Mouse (Mus musculus): Measurements from ENCODE around the gene Gm21988.

Gene Gm21988

DNA sequence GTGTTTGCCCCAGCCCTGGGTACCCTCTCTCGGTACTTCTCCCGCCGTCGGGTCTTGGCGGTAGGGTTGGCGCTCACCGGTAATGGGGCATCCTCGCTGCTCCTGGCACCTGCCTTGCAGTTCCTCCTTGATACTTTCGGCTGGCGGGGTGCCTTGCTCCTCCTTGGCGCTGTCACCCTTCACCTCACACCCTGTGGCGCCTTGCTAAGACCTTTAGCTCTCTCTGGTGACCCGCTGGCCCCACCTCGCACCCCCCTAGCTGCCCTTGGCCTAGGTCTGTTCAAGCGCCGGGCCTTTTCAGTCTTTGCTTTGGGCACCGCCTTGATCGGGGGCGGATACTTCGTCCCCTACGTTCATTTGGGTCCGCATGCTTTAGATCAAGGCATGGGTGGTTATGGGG is 24.3 kb downstream of the Gm21988 start:
- DNase-seq, result no peak

DNA sequence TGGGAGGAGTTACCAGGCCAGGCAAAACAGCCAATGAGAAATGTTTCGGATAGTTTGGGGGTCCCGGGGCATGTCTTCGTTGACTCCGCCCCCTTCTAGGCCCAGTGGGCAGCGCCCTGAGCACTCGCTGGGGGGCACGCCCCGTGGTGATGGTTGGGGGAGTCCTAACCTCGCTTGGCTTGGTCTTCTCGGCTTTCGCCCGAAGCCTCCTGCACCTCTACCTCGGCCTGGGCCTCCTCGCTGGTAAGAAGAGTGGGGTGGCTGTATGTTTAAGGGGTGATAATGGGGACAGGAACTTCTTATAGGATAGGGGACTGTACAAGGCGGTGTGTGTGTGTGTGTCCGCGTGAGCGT is 24.8 kb downstream of the Gm21988 start:
- DNase-seq, result no peak

DNA sequence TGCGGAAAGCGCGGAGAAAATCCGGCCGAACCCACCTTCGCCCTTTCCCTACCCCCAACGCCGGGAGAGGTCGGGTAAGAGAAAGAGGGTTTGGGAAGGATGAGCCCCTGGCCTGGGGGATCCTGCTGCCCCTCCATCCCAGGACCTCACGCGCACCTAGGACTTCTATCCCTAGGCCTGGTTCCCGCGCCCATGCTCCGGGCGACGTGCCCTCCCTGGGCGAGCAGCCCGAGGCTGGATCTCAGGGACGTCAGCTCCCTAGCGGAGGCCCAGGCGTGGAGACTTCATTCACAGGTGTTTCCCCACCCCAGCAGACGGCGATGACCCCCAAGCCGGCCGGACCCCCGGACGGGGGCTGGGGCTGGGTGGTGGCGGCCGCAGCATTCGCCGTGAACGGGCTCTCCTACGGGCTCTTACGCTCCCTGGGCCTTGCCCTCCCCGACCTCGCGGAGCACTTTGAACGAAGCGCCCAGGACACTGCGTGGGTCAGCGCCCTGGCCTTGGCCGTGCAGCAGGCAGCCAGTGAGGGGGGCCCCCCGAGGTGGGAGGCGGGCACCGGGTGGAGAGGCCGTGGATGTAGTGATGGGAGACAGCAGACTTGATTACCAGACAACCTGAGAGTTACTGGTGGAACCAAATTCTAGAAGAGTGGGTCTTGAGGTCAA is 25.3 kb downstream of the Gm21988 start:
- DNase-seq, result no peak

DNA sequence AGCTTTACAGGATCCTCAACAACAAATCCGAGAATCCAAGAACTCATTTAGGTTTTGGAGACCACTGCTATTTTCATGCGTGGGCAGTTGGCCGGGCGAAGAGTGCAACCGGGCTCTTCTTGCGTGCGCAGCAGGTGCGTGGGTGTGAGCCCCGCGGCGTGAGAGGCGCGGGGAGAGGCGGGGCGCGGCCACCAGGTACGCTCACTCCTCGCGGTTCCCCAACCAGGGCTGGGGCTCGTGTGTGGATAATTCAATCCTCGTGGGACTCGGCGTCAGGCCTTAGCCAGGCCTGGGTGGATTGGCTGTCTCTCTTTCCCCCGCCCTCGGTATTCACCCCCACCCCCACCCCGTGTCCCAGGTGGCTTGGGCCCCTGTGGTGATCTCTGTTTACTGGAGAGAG is 25.9 kb downstream of the Gm21988 start:
- no peak for DNase-seq

DNA sequence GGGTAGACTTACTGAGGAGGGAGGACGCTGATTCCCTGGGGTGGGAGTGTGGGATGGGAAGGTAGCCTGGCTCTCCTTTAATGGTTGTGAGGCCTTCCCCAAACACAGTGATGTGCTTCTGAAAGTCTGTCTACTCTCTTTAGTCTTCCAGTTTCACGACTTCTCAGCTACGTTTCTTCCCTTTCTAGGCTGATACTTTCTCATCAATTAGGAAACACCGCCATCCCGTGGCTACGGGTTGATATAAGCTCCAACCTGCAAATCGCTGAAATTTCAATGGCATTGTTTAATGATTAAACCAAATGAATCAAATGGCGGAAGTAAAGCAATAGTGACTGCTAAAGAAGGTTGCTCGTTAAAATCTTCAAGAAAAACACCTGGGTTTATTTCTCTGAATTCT is 26.7 kb downstream of the Gm21988 start:
- peak; percentile 68 for DNase-seq

DNA sequence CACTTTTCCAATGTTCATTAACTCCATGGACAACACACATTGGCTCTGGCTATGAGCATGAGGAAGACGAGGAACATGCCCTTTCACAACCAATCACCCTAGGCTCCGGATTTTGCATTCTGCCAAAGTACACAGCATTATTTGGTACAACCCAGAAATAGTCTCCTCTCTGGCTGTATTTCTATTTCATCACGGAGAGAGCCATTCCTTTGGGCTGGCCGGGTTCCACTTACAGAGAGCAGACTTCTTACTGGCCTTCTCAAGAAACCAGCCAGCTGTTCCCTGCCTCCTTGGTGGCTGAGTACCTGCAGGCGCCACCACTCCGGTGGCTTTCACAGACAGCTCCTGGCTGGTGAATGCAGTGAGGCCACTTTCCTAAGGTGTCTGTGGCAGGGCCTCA is 27.2 kb downstream of the Gm21988 start, which contains the start of gene Slc16a11:
TSS of gene Slc16a11 (plus strand) at position 330 of the 400 bp plus-strand sequence.
- no peak for DNase-seq

DNA sequence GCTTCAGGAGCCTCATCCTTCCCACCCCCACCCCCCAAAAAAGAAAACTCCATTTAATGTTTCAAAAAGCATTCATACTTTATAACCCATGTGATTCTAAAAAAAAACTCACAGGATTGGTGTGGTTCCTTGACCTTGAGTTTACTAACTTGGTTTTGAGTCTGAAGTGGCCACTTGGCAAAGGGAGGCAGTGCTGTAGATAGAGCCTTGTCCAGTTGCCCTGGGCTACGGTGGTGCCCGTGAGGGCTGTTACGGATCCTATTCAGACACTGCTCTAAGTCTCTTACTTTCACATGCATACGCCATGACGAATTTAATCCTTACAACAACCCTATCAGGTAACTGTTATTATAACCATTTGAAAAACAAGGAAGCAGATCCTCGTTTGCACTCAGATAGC is 27.7 kb downstream of the Gm21988 start:
- DNase-seq, result no peak

DNA sequence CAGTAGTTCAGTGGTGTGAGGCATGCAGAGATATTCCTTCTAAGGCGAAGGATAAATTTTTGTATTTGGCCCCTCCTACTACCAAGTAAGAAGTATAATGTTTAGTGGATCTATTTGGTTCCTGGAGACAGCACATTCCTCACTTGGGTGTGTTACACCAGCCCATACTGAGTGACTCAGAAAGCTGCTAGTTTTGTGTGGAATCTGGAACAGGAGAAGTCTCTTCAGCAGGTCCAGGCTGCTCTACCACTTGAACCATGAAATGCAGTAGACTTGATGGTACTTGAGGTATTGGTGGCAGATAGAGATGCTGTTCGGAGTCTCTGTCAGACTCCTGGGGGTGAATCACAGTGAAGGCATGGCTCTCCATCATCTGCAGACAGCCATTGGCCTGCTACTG is 28.9 kb downstream of the Gm21988 start:
- DNase-seq, result no peak

DNA sequence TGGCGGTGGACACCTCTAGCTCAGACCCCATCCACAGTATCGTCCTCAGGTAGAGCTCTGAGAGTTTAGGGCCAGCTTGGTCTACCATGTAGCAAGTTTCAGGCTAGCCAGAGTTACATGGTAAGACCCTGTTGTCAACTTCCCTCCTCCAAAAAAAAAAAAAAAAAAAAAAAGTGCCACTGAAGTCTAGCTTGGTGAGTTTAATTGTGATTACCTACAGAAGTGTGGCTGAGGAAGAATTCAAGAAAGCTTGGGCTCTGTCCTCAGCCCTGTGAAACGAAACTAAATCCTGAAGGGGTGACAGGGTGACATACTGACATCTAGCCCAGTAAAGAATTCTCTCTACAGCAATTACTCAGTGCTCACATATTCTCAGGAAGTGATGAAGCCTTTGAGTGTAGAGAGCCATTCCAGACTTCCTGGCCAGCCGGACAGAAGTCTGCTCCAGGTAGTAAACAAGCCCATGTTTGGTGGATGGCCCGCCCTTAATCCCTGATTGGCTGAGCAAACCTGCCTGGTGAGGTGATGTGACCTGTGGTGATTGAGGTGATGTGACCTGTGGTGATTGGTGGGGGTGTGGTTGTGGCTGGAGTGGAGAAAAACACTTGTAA is 30.7 kb downstream of the Gm21988 start:
- DNase-seq, result no peak

DNA sequence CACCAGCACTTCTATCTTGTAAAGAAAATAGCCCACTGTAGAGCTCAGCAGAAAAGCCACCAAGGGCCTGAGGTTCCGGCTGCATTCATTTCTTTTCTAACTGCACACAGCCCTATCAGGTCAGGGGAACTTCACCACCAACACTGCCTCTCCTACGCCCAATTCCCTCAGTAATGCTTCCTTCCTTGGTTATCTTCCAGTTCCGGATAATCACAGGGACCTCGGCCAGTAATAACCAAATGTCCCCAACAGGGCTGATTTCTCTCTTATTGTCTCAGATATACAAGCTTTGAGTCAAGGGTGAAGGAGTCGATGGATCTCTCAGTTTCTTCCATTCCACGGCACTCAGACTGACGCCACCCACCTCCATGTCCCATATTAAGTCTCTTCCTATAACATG is 32.3 kb downstream of the Gm21988 start:
- DNase-seq, result no peak

DNA sequence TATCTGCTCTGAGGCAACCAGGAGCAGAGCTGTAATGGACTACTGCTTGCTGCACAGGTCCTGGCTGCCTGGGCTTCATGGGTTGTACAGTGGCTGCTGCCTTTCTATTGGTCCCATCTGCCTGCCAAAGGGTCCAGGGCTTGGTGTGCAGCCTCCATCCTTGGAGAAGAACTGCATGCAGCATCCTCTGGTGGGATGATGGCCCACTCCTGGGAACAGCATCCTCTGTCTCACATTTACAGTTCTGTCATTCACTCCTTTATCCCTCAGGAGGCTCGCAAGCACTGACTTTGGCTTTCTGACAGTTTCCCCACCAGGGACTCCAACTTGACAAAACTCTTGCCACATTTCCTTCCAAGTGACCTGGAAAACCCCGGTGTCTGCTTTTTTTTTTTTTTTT is 32.8 kb downstream of the Gm21988 start:
- DNase-seq, result no peak

DNA sequence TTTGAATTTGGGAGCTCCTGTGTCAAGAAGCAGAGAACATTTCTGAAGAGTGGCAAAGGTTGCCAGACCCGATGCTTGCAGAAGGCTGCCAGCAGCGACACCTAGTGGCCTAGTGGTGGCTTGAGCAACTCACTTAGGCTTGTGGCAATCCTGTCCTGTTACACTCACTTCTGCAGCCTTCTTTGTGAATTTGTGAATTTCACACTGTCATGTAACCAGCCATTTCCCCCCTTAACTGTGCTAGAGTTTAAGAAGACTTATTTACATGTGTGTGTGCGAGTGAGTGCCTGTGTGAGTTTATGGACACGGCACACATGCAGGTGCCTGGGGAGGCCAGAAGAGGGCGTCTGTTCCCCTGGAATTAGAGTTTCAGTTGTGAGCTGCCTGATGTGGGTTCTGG is 37.9 kb downstream of the Gm21988 start:
- DNase-seq, result peak; percentile 61

DNA sequence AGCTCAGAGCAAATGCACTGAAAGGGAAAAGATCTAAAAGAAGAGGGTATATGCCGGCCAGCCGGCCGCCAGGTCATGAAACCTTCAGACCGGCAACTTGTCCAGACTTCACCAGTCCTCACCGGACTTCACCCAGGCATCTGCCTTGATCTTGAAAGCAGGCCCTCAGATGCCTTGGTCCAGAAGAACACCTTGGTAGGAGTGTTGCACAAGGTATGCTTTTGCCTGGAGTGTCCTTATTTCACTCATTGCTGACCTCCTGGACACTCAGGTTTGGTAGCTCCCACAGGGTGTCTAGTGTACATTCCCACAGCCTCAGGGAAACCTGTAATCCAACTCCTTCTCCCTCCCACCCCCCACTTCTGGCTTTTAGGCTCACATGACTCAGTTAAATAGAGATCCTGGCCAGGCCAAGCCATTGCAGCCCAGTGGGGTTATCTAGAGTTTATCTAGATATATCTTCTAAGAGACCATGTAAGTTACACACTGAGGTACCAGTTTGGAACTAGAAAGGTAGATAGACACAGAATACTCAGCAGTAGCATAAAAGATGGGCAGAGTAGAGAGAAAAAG is 39.5 kb downstream of the Gm21988 start:
- no peak for DNase-seq

DNA sequence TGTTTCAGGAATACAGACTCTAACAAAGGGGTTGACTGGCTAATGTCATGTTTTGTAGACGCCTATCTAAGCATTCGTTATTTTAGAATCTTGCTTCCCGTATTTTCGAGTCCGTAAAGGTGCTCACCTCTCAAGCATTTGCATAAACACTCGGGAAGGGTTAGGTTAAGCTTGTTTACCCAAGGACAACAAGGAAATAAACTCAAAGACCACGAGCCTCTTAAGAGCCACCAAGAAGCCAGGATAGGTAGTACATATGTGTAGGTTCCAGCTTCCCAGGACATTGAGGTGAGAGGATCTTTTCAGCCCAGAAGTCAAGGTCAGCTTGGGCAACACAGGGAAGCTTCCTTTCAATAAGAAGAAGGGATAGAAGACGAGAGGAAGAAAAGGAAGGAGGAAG is 40.5 kb downstream of the Gm21988 start:
- no peak for DNase-seq

DNA sequence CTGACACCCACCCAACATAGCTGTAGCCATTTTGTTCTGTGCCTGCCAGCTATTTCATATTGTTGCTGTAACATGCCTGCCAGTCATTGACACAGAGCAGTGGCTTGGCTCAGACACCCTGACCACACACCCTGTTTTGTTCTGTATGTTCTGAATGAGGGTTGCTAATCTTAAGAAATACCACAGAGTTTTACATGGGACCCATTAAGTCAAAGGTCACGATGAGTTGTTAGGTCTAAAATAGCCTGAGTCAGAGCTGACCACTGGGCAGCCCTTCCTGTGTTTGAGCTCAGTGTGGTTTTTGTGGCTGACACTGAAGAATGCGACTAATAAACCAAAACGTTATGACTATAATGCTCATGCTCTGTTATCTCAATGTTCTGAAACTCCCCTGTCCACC is 41.3 kb downstream of the Gm21988 start:
- no peak for DNase-seq

DNA sequence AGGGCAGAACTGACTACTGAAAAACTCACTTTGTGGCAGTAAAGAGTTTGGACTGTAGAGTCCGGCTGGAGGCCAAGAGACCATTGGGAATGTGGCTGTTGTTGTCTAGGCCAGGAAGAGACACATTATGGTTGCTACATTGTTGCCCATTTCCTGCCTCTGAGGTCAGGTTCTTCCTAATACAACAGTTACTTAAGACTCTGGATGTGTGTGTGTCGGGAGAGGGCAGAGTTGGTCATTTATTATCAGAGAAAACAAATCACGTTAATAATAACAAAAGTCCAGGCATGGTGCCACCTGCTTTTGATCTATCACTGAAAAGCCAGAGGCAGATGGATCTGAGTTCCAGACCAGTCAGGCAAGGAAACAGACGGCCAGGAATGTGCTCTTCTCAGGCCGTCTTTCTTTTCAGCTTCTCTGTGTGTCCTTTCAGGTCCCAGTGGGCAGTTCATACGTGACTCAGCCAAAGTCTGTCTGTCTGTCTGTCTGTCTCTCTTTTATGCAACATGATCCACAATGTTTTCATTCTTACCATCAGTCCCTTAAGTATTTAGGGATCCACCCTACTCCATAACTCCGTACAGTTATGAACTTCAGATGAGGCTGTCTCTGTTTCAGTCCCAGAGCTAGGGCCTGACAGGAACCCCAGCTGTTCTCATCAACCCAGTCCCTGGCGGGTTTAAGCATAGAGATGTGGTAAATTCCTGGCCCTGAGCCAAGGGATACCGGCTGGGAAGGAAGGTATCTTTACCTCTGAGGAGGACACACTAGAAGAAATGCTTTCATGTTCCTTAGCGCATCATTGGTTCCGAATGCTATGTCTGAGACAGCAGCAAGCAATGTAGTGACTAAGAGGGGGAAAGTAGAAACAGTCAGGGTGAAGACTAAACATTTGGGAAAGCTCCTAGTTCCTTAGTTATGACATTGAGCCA is 46.0 kb downstream of the Gm21988 start:
- no peak for DNase-seq

DNA sequence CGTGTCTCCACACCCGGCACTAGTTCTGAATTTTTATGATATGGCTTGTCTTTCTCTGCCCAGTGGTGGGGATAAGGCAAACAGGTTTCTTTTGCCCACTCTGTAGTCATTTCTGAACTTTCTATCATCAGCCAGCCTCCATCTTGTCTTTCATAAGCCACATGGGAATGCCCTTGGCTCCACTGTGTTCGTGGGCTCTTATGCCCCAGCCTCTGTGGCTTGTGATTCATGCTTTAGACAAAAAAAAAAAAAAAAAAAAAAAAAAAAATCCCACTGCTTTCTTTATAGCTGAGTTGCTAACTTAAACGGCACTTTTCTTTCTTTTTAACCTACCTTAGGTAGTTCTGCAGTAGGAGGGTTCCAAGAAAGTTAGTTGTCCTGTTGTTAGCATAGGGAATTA is 47.5 kb downstream of the Gm21988 start:
- no peak for DNase-seq

DNA sequence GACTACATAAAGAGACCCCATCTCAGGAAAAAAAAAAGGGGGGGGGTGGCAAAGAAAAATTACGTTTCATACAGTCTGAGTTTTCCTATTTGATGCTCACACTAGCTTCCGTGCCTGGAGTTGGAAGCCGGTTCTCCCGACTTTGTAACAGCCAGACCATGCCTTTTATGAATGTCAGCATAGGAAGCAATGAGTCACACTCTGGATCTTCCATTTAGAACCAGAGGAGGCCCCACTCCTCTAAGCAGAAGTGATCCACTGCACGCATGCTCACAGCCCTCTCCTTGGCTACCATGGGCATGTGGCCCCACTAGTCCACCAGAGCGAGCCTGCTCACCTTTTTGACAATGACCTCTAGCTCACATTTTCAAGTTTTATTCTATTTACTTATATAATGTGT is 48.4 kb downstream of the Gm21988 start:
- DNase-seq, result no peak

DNA sequence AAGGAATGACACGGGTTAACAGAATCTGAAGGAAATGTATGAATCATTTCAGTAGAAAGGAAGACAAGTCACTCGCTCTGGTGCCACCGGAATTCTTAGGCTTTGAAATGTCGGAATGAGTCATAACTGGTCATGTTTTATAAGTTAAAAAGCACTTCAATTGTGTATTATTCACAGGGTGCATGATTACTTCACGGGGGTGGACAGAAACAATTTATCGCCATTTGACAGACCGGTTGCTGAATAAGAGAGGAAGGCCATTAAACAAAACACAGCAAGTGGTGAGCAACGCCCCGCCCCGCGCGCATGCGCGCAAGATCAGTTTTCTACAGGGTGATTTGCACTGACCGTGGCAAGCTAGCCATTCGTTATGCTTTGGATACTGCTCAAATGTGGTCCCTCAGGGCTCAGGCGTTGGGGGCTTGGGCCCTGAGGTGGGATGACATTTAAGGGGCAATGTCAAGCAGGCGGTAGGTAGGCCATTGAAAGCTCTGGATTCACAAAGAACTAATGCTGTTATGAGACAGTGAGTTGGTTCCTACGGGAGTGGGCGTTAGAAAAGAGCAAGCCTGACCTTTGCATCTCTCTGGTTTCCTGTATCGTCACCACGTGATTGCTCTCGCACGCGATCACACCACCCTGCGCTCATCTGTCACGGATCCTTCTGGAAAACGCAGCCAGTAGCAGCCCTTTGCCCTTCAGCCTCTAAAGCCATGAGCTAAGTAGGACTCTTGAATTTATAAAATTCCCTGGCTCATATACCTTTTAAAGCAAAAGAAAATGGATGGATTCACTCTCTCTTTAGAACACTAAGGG is 50.1 kb downstream of the Gm21988 start:
- no peak for DNase-seq
